Mouse (Mus musculus) lung, postnatal 4 days (tissue): ENCODE measurements around the gene Clta.

Experiments used
- DNase-seq, 2 experiments: peaks; one replicate each; pipeline ENCODE4 v3.0.0; 2021

The Clta gene

DNA sequence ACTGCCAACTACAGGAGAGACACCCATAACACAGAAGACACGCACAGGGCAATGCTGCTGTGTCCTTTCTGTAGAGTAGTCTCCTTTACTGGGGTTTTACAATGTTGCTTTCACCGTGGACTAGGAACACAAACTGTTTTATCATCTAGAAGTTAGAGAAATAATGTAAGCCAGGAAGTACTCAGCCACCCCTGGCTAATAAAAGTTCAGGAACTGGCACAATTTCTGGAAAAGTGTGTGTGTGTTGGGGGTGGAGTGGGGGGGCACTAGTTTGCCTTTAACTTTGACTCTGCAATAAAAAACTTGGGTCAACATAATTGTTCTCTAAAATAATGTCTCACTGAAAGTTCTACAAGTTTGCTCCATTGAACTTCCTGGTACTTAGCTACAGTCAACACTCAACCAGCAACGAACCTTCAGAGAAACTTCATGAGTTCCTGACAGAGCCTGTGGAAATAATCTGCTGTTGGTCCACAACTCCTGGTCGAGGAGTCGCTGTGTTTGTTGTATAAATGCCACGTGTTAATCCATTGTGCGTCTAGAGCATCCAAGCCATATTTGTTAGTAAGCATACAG is 74.2 kb downstream of the Clta start:
- DNase-seq = no peak
